Mouse (Mus musculus) lung, postnatal 25 days (tissue): ENCODE data around the gene Rbl2.

ENCODE experiments used
- DNase-seq: peaks from one replicate; pipeline ENCODE4 v3.0.0; 2022; ENCODE audit warnings: low spot score

Rbl2 gene

DNA sequence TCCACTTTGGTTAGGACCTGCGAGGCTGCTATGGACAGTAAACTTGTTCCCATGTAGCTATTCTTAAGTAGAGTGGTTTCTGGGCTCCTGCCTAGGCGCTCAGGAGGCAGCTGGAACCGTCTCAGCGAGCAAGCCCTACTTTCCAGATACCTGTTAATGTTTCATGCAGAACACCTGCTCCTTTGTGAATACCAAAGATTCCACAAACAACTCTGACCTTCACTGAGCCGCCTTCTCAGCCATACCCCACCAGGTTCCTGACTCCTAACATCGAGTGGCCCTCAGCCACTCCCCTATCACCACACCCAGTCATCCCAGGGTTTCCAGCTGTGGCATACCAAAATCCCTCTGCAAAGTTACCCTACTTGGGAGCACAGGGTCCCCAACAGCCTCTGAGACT, 100.3 kb downstream of the Rbl2 start:
- no peak for DNase-seq

DNA sequence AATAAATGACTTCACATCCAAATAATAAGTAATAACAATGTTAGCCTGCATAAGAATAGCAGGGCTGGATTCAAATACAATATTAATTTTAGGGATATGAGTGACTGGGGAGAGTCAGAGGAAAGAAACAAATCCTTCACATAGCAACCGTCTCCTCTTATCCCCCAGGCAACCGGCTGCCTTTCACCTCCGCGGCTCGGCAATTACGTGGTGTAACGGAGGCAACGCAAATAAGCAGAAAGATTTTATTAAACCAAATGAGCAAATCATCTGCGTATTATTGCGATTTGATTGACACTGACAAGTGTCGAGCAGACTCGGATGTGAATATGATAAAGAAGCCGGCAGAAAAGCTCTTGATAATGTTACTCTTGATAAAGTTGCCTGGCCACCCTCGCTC, 101.1 kb downstream of the Rbl2 start:
- DNase-seq: no peak

DNA sequence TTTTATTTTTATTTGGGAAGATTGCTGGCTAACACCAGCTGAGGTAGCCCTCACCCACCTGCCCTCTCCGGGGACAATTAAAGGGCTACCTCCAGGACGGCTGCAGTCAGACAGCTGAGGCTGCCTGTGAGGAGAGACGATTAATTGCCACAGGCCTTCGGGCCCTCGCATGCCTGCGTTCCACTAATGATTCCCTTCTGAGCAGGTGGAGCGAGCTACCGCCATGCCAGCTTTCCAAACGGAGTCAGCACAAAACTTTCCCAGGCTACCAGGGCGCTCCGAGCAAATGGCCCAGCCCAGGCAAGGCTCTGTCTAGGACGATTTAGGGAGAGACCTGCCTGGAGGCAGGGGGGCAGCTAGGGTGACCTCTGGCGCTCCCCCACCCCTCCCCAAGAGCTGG, 101.7 kb downstream of the Rbl2 start:
- DNase-seq: no peak
